Mouse (Mus musculus) CH12.LX (cell line): ENCODE results near the gene Stox1. TPM values are rescaled to one million over a fixed set of nuclear protein-coding genes. Genes with fewer than 3 reads are reported as not detected.
A peak's percentile ranks its signal among the peaks of the same experiment; 100 is the strongest.
"Not testable (repeated sequence)": the region's sequence is repeated elsewhere in the genome, so short reads cannot be mapped to it uniquely, and the experiment has no call there.

Experiments used
- DNase-seq: peaks from one replicate; pipeline ENCODE4 v3.0.0-alpha.2; 2013; ENCODE audit errors: extremely low read depth
- H3K27ac ChIP-seq: 2 replicates; pipeline ENCODE4 v1.5.1; 2012; ENCODE audit warnings: low read depth, mild to moderate bottlenecking, control low read depth, moderate library complexity; ENCODE audit not compliant: insufficient read depth
- H3K27me3 ChIP-seq: replicated peaks from 2 replicates; pipeline ENCODE3; 2012; ENCODE audit warnings: inconsistent platforms
- H3K36me3 ChIP-seq, 2 experiments: replicated peaks in 1 of 2; 2 replicates each; pipeline versions ENCODE3 to v1.6.1; 2012; ENCODE audit warnings: inconsistent platforms in 1 of 2, low read length in 1 of 2, mild to moderate bottlenecking in 1 of 2, mixed read lengths in 1 of 2, moderate library complexity in 1 of 2; ENCODE audit not compliant: control insufficient read depth in 1 of 2, insufficient read depth in 1 of 2
- H3K4me1 ChIP-seq, 2 experiments: 2 replicates each; pipeline ENCODE4 v1.6.1; 2012; ENCODE audit warnings: inconsistent platforms in 1 of 2, moderate library complexity in 1 of 2; ENCODE audit not compliant: insufficient read depth in 2 of 2, control insufficient read depth in 1 of 2
- H3K4me2 ChIP-seq: 2 replicates; pipeline ENCODE4 v1.6.1; 2012; ENCODE audit warnings: low read depth, mild to moderate bottlenecking, control low read depth; ENCODE audit not compliant: poor library complexity, insufficient read depth, severe bottlenecking
- H3K4me3 ChIP-seq, 3 experiments: fragments of 150-350 bp in 1 of 3; sonication (generic) in 1 of 3; replicated peaks in 1 of 3; 2 replicates each; pipeline versions ENCODE3 to v1.5.1; 2011 to 2012; ENCODE audit warnings: low read depth in 2 of 3, low read length in 2 of 3, mild to moderate bottlenecking in 2 of 3, moderate library complexity in 2 of 3, control low read depth in 1 of 3, improper control_type of control experiment in 1 of 3, inconsistent platforms in 1 of 3, mixed read lengths in 1 of 3; ENCODE audit not compliant: poor library complexity in 1 of 3
- H3K79me2 ChIP-seq: replicated peaks from 2 replicates; pipeline ENCODE4 v1.6.1; 2012; ENCODE audit warnings: mild to moderate bottlenecking, moderate library complexity; ENCODE audit not compliant: control insufficient read depth, poor library complexity, insufficient read depth, severe bottlenecking; ENCODE audit errors: extremely low read depth
- H3K9ac ChIP-seq: 2 replicates; pipeline ENCODE4 v1.6.1; 2012; ENCODE audit warnings: low read depth, mild to moderate bottlenecking, control low read depth, moderate library complexity; ENCODE audit not compliant: insufficient read depth
- H3K9me3 ChIP-seq: replicated peaks from 2 replicates; pipeline ENCODE3; 2012; ENCODE audit warnings: low read length, inconsistent platforms, mixed read lengths
- CHD1 ChIP-seq: IDR thresholded peaks from 2 replicates; pipeline ENCODE4 v1.6.1; 2012; ENCODE audit warnings: low read depth, low read length, improper control_type of control experiment, inconsistent platforms
- CHD2 ChIP-seq: IDR thresholded peaks from 2 replicates; pipeline ENCODE4 v1.6.1; 2011; ENCODE audit warnings: low read length, improper control_type of control experiment
- ELF1 ChIP-seq: IDR thresholded peaks from 2 replicates; pipeline ENCODE4 v1.6.1; 2014; ENCODE audit warnings: low read depth, mild to moderate bottlenecking, inconsistent platforms, low read length, improper control_type of control experiment
- EP300 ChIP-seq: IDR thresholded peaks from 2 replicates; pipeline ENCODE4 v1.6.1; 2011; ENCODE audit warnings: low read length, improper control_type of control experiment
- ETS1 ChIP-seq: conservative IDR thresholded peaks from 2 replicates; pipeline ENCODE4 v1.6.1; 2012; ENCODE audit warnings: low read depth, mild to moderate bottlenecking, inconsistent platforms, low read length, improper control_type of control experiment, moderate library complexity
- GABPA ChIP-seq: IDR thresholded peaks from 2 replicates; pipeline ENCODE4 v1.6.1; 2012; ENCODE audit warnings: low read depth, low read length, improper control_type of control experiment, inconsistent platforms; ENCODE audit not compliant: insufficient replicate concordance
- IRF4 ChIP-seq: IDR thresholded peaks from 2 replicates; pipeline ENCODE4 v1.6.1; 2014; ENCODE audit warnings: low read depth, mild to moderate bottlenecking, inconsistent platforms, low read length, improper control_type of control experiment
- JUN ChIP-seq: IDR thresholded peaks from 2 replicates; pipeline ENCODE4 v1.6.1; 2011; ENCODE audit warnings: low read depth, mild to moderate bottlenecking, low read length, improper control_type of control experiment, moderate library complexity; ENCODE audit not compliant: insufficient read depth
- MAZ ChIP-seq: IDR thresholded peaks from 2 replicates; pipeline ENCODE4 v1.6.1; 2012; ENCODE audit warnings: low read depth, mild to moderate bottlenecking, inconsistent platforms, low read length, improper control_type of control experiment, moderate library complexity
- MEF2A ChIP-seq: IDR thresholded peaks from 2 replicates; pipeline ENCODE4 v1.6.1; 2014; ENCODE audit warnings: low read depth, mild to moderate bottlenecking, inconsistent platforms, low read length, improper control_type of control experiment, borderline replicate concordance
- NELFE ChIP-seq: IDR thresholded peaks from 2 replicates; pipeline ENCODE4 v1.6.1; 2011; ENCODE audit warnings: low read depth, low read length, improper control_type of control experiment
- POLR2AphosphoS2 ChIP-seq: IDR thresholded peaks from 2 replicates; pipeline ENCODE4 v1.6.1; 2011; ENCODE audit warnings: low read depth, low read length, improper control_type of control experiment
- RAD21 ChIP-seq: IDR thresholded peaks from 2 replicates; pipeline ENCODE4 v1.6.1; 2011; ENCODE audit warnings: low read depth, mild to moderate bottlenecking, low read length, improper control_type of control experiment, moderate library complexity
- SMC3 ChIP-seq: IDR thresholded peaks from 2 replicates; pipeline ENCODE4 v1.6.1; 2011; ENCODE audit warnings: low read depth, low read length, improper control_type of control experiment
- TBP ChIP-seq: conservative IDR thresholded peaks from 2 replicates; pipeline ENCODE4 v1.6.1; 2011; ENCODE audit warnings: low read depth, low read length, improper control_type of control experiment
- TCF12 ChIP-seq: IDR thresholded peaks from 2 replicates; pipeline ENCODE4 v1.6.1; 2014; ENCODE audit warnings: low read depth, mild to moderate bottlenecking, inconsistent platforms, low read length, improper control_type of control experiment
- USF2 ChIP-seq: conservative IDR thresholded peaks from 2 replicates; pipeline ENCODE4 v1.6.1; 2011; ENCODE audit warnings: low read depth, low read length, improper control_type of control experiment
- ZC3H11A ChIP-seq: IDR thresholded peaks from 2 replicates; pipeline ENCODE4 v1.6.1; 2012; ENCODE audit warnings: low read depth, mild to moderate bottlenecking, inconsistent platforms, low read length, improper control_type of control experiment
- dilution Hi-C: fragments of 300-500 bp; cut with MboI; formaldehyde crosslinking; loops from 2 replicates; pipeline ENCODE4 v1.14.3; 2020; ENCODE audit warnings: low sequenced_read_pairs; ENCODE audit not compliant: extremely low pct_unique_long_range_greater_than_20kb, extremely low pct_ligation_motif_present
- in situ Hi-C: fragments of 300-500 bp; cut with MboI; formaldehyde crosslinking; loops from 3 replicates; pipeline ENCODE4 v1.14.3; 2019; ENCODE audit warnings: low sequenced_read_pairs, low pct_ligation_motif_present, low pct_unique_long_range_greater_than_20kb, mixed read lengths
- polyA plus RNA-seq: library from polyadenylated mRNA; unstranded; fragments of >175 nt; gene quantifications from 2 replicates; pipeline ENCODE4 v1.2.1, GENCODE M21; 2012; ENCODE audit warnings: low read depth; ENCODE audit not compliant: insufficient read length
- total RNA-seq, 2 experiments: library from RNA; depleted of rRNA; stranded (reverse); fragments of 300-350 nt in 1 of 2; fragments of >200 nt in 1 of 2; gene quantifications; 2 replicates each; pipeline ENCODE4 v1.2.3; 2012 to 2014

The Stox1 gene
- total and polyA plus RNA-seq, 3 experiments, result 0.17 TPM; not detected in 2

GRCm38 (mm10) chr10:62722701-62723100, 3.2 kb downstream of the Stox1 start:
- peaks cover 17% of the 10 kb centered on the region for H3K27me3 ChIP-seq
- no peak overlapping the region for H3K9ac ChIP-seq
- no peaks in the 10 kb centered on the region for H3K36me3 ChIP-seq
- H3K4me2 ChIP-seq, result no peak overlapping the region
- no peaks in the 10 kb centered on the region for H3K9me3 ChIP-seq
- dilution Hi-C loops, result no loop called here
- no peak for DNase-seq
- no peak overlapping the region for H3K27ac ChIP-seq
- in situ Hi-C loops, result no loop called here
- H3K4me3 ChIP-seq, result no peak overlapping the region
- no peaks in the 10 kb centered on the region for H3K79me2 ChIP-seq
- TF ChIP-seq MEF2A, result no peak
- TF ChIP-seq EP300, result no peak
- TF ChIP-seq ELF1, result no peak
- no peak for TF ChIP-seq TCF12
- no peak for TF ChIP-seq JUN
- no peak for TF ChIP-seq MAZ
- no peak for TF ChIP-seq ETS1
- TF ChIP-seq RAD21, result no peak
- TF ChIP-seq SMC3, result no peak
- no peak for TF ChIP-seq GABPA
- no peak for TF ChIP-seq POLR2AphosphoS2
- no peak for TF ChIP-seq CHD1
- no peak for TF ChIP-seq ZC3H11A
- no peak for TF ChIP-seq IRF4
- TF ChIP-seq CHD2, result no peak
- TF ChIP-seq USF2, result no peak
- TF ChIP-seq NELFE, result no peak
- H3K4me1 ChIP-seq, result peaks cover 0 to 8% of the 10 kb centered on the region in 2 experiments; a peak in 2 of 4 replicates

DNA sequence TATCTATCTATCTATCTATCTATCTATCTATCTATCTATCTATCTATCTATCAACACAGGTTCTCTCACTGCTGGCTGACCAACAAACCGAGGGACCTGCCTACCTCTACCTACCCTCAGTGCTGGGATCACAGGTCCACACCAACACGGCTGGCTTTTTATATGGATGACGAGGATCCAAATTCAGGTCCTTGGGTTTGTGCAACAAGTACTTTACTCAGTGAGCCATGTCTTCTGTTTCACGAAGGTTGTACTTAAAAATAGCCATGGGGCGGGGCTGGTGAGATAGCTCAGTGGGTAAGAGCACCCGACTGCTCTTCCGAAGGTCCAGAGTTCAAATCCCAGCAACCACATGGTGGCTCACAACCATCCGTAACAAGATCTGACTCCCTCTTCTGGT, 5.4 kb downstream of the Stox1 start:
- DNase-seq, H3K79me2 ChIP-seq, H3K9me3 ChIP-seq, H3K36me3 ChIP-seq, dilution Hi-C loops, H3K4me3 ChIP-seq, in situ Hi-C loops, H3K9ac ChIP-seq, H3K27ac ChIP-seq, H3K4me2 ChIP-seq: not testable (repeated sequence)
- peak; percentile 65 for TF ChIP-seq TBP
- TF ChIP-seq, all 38 proteins: peak for 1; not testable (repeated sequence) for 37
- H3K4me1 ChIP-seq, H3K27me3 ChIP-seq: not testable (repeated sequence)
